Mouse (Mus musculus): ENCODE data around the gene Rin2.

GRCm38 (mm10) chr2:145872099-145872498 is 197.1 kb downstream of the Rin2 start:
- TF ChIP-seq CTCF (IDR thresholded peaks at IDR 0.05; ENCODE audit: borderline replicate concordance, extremely low read depth, insufficient read depth, insufficient read length) (no peak), POLR2A (IDR thresholded peaks at IDR 0.05; ENCODE audit: borderline replicate concordance, extremely low read depth, insufficient read depth, insufficient read length, poor library complexity, severe bottlenecking) (no peak)
